Mouse (Mus musculus): ENCODE measurements around the gene Tnfrsf8. TPM values are rescaled to one million over a fixed set of nuclear protein-coding genes. Genes with fewer than 3 reads are reported as not detected.
A peak's percentile ranks its signal among the peaks of the same experiment; 100 is the strongest.

Tnfrsf8 gene
- polyA plus RNA-seq, 1 experiment from 2014 or later, result 0.05 TPM

GRCm38 (mm10) chr4:145252611-145253010 is 62.4 kb downstream of the Tnfrsf8 start:
- no peak overlapping the region for H3K4me2 ChIP-seq (replicated peaks; ENCODE audit: low read depth, low read length)
- ATAC-seq (no peak), DNase-seq (ENCODE audit: low spot score) (no peak)
- H3K4me1 ChIP-seq (ENCODE audit: insufficient read depth, low read depth, low read length), result no peaks in the 10 kb centered on the region
- WGBS, result 77% methylated on average over 8 of the region's 8 CpGs
- H3K27me3 ChIP-seq (replicated peaks; ENCODE audit: insufficient read depth, low read length), result 0 out of 2 replicates have a peak, but pooled peaks cover 4% of the 10 kb centered on the region
- H3K9me3 ChIP-seq (ENCODE audit: low read length), result no peaks in the 10 kb centered on the region
- no peak for TF ChIP-seq EP300 (IDR thresholded peaks at IDR 0.05)
- no peak for TF ChIP-seq CTCF (IDR thresholded peaks at IDR 0.05)
- no peaks in the 10 kb centered on the region for H3K36me3 ChIP-seq (ENCODE audit: insufficient read depth, low read length)
- H3K4me3 ChIP-seq (ENCODE audit: low read depth, low read length), result no peak overlapping the region
- H3K27ac ChIP-seq (ENCODE audit: low read length), result no peak overlapping the region
- no peak overlapping the region for H3K9ac ChIP-seq (replicated peaks; ENCODE audit: low read depth)

DNA sequence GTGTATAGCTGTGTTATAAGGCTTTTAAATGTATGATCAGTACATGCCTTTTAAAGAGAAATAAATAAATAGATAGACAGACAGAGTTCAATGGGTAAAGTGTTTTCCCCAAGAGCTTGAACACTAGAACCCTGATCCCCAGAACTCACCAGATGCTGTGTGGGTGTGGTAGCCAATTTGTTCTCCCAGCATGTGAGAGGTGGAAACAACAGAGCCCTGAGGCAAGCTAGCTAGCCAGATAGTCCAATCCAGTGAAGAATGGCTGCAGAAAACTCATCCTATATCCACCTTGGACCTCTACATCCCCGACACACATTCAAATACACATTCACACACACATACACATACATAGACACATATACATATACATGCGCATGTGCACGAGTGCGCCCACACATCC is 63.4 kb downstream of the Tnfrsf8 start:
- 0 out of 2 replicates have a peak, but pooled peaks cover 4% of the 10 kb centered on the region for H3K27me3 ChIP-seq (replicated peaks; ENCODE audit: insufficient read depth, low read length)
- H3K4me3 ChIP-seq (ENCODE audit: low read depth, low read length), result no peak overlapping the region
- no peak for ATAC-seq
- 80% methylated on average over 4 of the region's 4 CpGs for WGBS
- TF ChIP-seq CTCF (IDR thresholded peaks at IDR 0.05), result no peak
- TF ChIP-seq EP300 (IDR thresholded peaks at IDR 0.05), result no peak
- no peaks in the 10 kb centered on the region for H3K36me3 ChIP-seq (ENCODE audit: insufficient read depth, low read length)
- no peak overlapping the region for H3K27ac ChIP-seq (ENCODE audit: low read length)
- no peak overlapping the region for H3K4me2 ChIP-seq (replicated peaks; ENCODE audit: low read depth, low read length)
- no peak overlapping the region for H3K9ac ChIP-seq (replicated peaks; ENCODE audit: low read depth)
- no peak for DNase-seq (ENCODE audit: low spot score)
- H3K4me1 ChIP-seq (ENCODE audit: insufficient read depth, low read depth, low read length), result no peaks in the 10 kb centered on the region
- H3K9me3 ChIP-seq (ENCODE audit: low read length), result no peaks in the 10 kb centered on the region

- Histone ChIP-seq H3K27ac (ENCODE audit: low read length) (no peak overlapping the region), H3K4me3 (ENCODE audit: low read depth, low read length) (no peak overlapping the region), H3K9ac (replicated peaks; ENCODE audit: low read depth) (no peak overlapping the region), H3K27me3 (replicated peaks; ENCODE audit: insufficient read depth, low read length) (0 out of 2 replicates have a peak, but pooled peaks cover 9% of the 10 kb centered on the region), H3K4me2 (replicated peaks; ENCODE audit: low read depth, low read length) (no peak overlapping the region), H3K4me1 (ENCODE audit: insufficient read depth, low read depth, low read length) (no peaks in the 10 kb centered on the region), H3K36me3 (ENCODE audit: insufficient read depth, low read length) (no peaks in the 10 kb centered on the region), H3K9me3 (ENCODE audit: low read length) (no peaks in the 10 kb centered on the region)
- TF ChIP-seq EP300 (IDR thresholded peaks at IDR 0.05), result no peak
- TF ChIP-seq CTCF (IDR thresholded peaks at IDR 0.05), result no peak
- DNase-seq (ENCODE audit: low spot score) (no peak), ATAC-seq (no peak)
- WGBS, result 71% methylated on average over 4 of the region's 4 CpGs
Observed at GRCm38 (mm10) chr4:145250002-145250401, 65.0 kb downstream of the Tnfrsf8 start.

GRCm38 (mm10) chr4:145247556-145247955 is 67.4 kb downstream of the Tnfrsf8 start:
- Histone ChIP-seq H3K9ac (replicated peaks; ENCODE audit: low read depth) (no peak overlapping the region), H3K4me2 (replicated peaks; ENCODE audit: low read depth, low read length) (no peak overlapping the region), H3K36me3 (ENCODE audit: insufficient read depth, low read length) (no peaks in the 10 kb centered on the region), H3K4me3 (ENCODE audit: low read depth, low read length) (no peak overlapping the region), H3K27me3 (replicated peaks; ENCODE audit: insufficient read depth, low read length) (0 out of 2 replicates have a peak, but pooled peaks cover 11% of the 10 kb centered on the region), H3K27ac (ENCODE audit: low read length) (no peak overlapping the region), H3K9me3 (ENCODE audit: low read length) (no peaks in the 10 kb centered on the region), H3K4me1 (ENCODE audit: insufficient read depth, low read depth, low read length) (no peaks in the 10 kb centered on the region)
- no peak for TF ChIP-seq EP300 (IDR thresholded peaks at IDR 0.05)
- no peak for TF ChIP-seq CTCF (IDR thresholded peaks at IDR 0.05)
- no peak for ATAC-seq
- no peak for DNase-seq (ENCODE audit: low spot score)
- WGBS, result 83% methylated on average over 2 of the region's 2 CpGs

- 1% methylated on average over 42 of the region's 47 CpGs for WGBS
- peak within 1 kb of the TSS; percentile 36; the same call in 1 of the 2 replicates for H3K9ac ChIP-seq (replicated peaks; ENCODE audit: low read depth)
- H3K4me3 ChIP-seq (ENCODE audit: low read depth, low read length), result peak within 1 kb of the TSS; percentile 60
- TF ChIP-seq CTCF (IDR thresholded peaks at IDR 0.05) (peak; percentile 15; the same call in 1 of the 2 replicates), EP300 (IDR thresholded peaks at IDR 0.05) (no peak)
- no peaks in the 10 kb centered on the region for H3K4me1 ChIP-seq (ENCODE audit: insufficient read depth, low read depth, low read length)
- H3K9me3 ChIP-seq (ENCODE audit: low read length), result no peaks in the 10 kb centered on the region
- no peaks in the 10 kb centered on the region for H3K36me3 ChIP-seq (ENCODE audit: insufficient read depth, low read length)
- DNase-seq (ENCODE audit: low spot score) (peak; percentile 64), ATAC-seq (peak; percentile 85)
- H3K4me2 ChIP-seq (replicated peaks; ENCODE audit: low read depth, low read length), result peak within 1 kb of the TSS; percentile 92
- H3K27me3 ChIP-seq (replicated peaks; ENCODE audit: insufficient read depth, low read length), result 0 out of 2 replicates have a peak, but pooled peaks cover 11% of the 10 kb centered on the region
- H3K27ac ChIP-seq (ENCODE audit: low read length), result 0 out of 2 replicates have a peak within 1 kb of the TSS, but pooled peaks have one; percentile 20
Observed at GRCm38 (mm10) chr4:145246173-145247011, 68.6 kb downstream of the Tnfrsf8 start, which contains the start of gene Tnfrsf1b. Tnfrsf1b (minus strand) TSS chr4:145246870.

DNA sequence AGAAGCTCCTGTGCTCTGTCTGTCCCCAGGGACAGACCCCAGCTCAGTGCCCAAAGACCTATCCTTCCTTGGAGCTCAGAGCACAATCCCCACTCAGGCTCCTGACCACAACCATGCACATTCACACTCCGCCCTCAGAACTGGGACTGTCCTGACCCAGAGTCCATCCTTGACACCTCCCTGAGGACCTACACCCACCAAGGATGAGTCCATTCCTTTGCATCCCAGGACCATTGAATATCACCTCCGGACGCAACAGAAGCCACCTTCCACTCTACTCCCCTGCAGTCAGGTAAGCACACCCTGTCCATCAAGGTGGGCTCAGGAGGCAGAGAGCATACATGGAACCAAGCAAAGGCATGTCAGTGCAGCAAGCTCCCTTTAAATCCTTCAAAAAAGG is 69.4 kb downstream of the Tnfrsf8 start:
- Histone ChIP-seq H3K9ac (replicated peaks; ENCODE audit: low read depth) (no peak overlapping the region), H3K27me3 (replicated peaks; ENCODE audit: insufficient read depth, low read length) (0 out of 2 replicates have a peak, but pooled peaks cover 11% of the 10 kb centered on the region), H3K4me3 (ENCODE audit: low read depth, low read length) (peak overlapping the region; percentile 60), H3K27ac (ENCODE audit: low read length) (no peak overlapping the region), H3K36me3 (ENCODE audit: insufficient read depth, low read length) (no peaks in the 10 kb centered on the region), H3K9me3 (ENCODE audit: low read length) (no peaks in the 10 kb centered on the region), H3K4me2 (replicated peaks; ENCODE audit: low read depth, low read length) (peak overlapping the region; percentile 92), H3K4me1 (ENCODE audit: insufficient read depth, low read depth, low read length) (no peaks in the 10 kb centered on the region)
- TF ChIP-seq EP300 (IDR thresholded peaks at IDR 0.05) (no peak), CTCF (IDR thresholded peaks at IDR 0.05) (no peak)
- DNase-seq (ENCODE audit: low spot score) (no peak), ATAC-seq (no peak)
- WGBS, result 88% methylated on average over 3 of the region's 3 CpGs

Measured in lung, postnatal 0 days (tissue).